Mouse (Mus musculus) hindbrain, postnatal 0 days (tissue): Measurements from ENCODE around the gene Pagr1b. TPM values are rescaled to one million over a fixed set of nuclear protein-coding genes. Genes with fewer than 3 reads are reported as not detected.
A peak's percentile ranks its signal among the peaks of the same experiment; 100 is the strongest.

Experiments
- ATAC-seq: fragments of 200-750 bp; cut with Nextera tagmentation; 2 replicates; pipeline ENCODE4 v1.8.0; 2017; ENCODE audit warnings: mild to moderate bottlenecking, moderate TSS enrichment, moderate library complexity
- DNase-seq: peaks from one replicate; pipeline ENCODE4 v3.0.0-alpha.2; 2015; ENCODE audit warnings: low spot score
- H3K27ac ChIP-seq: fragments of 300-500 bp; sonication (generic); 2 replicates; pipeline ENCODE4 v1.5.1; 2014; ENCODE audit warnings: mild to moderate bottlenecking
- H3K27me3 ChIP-seq: fragments of 300-500 bp; sonication (generic); 2 replicates; pipeline ENCODE4 v1.6.1; 2014; ENCODE audit warnings: low read length, mixed read lengths; ENCODE audit not compliant: insufficient read depth
- H3K36me3 ChIP-seq: fragments of 300-500 bp; sonication (generic); 2 replicates; pipeline ENCODE4 v1.6.1; 2014; ENCODE audit warnings: low read length, mixed read lengths; ENCODE audit not compliant: insufficient read depth
- H3K4me1 ChIP-seq: fragments of 300-500 bp; sonication (generic); 2 replicates; pipeline ENCODE4 v1.6.1; 2014; ENCODE audit warnings: antibody characterized with exemption, low read length, mixed read lengths; ENCODE audit not compliant: insufficient read depth
- H3K4me2 ChIP-seq: fragments of 300-500 bp; sonication (generic); 2 replicates; pipeline ENCODE4 v1.6.1; 2014; ENCODE audit warnings: low read depth, mild to moderate bottlenecking, low read length, moderate library complexity, mixed read lengths
- H3K4me3 ChIP-seq: fragments of 300-500 bp; sonication (generic); 2 replicates; pipeline ENCODE4 v1.5.1; 2014; ENCODE audit warnings: low read length
- H3K9ac ChIP-seq: fragments of 300-500 bp; sonication (generic); replicated peaks from 2 replicates; pipeline ENCODE4 v1.6.1; 2014; ENCODE audit warnings: mild to moderate bottlenecking, low read length, moderate library complexity, mixed read lengths
- H3K9me3 ChIP-seq: fragments of 300-500 bp; sonication (generic); 2 replicates; pipeline ENCODE4 v1.6.1; 2016; ENCODE audit warnings: low read length, mixed read lengths
- CTCF ChIP-seq: IDR thresholded peaks from 2 replicates; pipeline ENCODE4 v1.5.1; 2016; ENCODE audit warnings: antibody characterized with exemption, control low read depth, low read depth
- WGBS: fragments of 180-500 bp; shearing (Covaris S2); extraction: QIAGEN DNeasy Blood & Tissue Kit; methylation state at CpG from one replicate; pipeline ENCODE4 v1.1.7; 2014; 5-methylcytosine and 5-hydroxymethylcytosine counted together
- polyA plus RNA-seq: library from polyadenylated mRNA; unstranded; fragments of >200 nt; fragmentation: Nextera tagmentation; extraction: Ambion mirVana; gene quantifications from 2 replicates; pipeline ENCODE4 v1.2.1, GENCODE M21; 2015
- total RNA-seq: library from RNA; depleted of rRNA; stranded (reverse); fragments of >200 nt; gene quantifications from 2 replicates; pipeline ENCODE4 v1.2.3, GENCODE M21; 2014

The Pagr1b gene
- total and polyA plus RNA-seq, 2 experiments from 2014 or later, result 0.49 to 1.2 TPM

DNA sequence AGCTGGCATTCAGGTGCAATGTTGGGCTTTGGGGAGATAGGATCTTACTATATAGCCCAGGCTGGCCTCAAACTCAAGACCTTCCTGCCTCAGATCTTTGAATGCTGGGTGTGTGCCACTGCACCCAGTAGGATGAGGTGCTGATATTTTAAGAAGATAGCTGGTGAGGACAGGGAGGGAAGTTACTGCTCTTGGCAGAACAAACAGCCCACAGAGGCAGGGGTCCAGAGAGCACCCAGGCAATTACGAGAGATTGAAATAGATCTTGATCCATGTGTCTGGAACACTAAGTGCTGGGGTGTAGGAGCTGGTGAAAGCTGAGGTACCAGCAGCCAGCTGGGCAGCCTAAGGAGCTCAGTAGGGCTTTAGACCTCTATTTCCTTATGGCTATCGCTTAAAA lies 34.7 kb downstream of the Pagr1b start:
- H3K4me2 ChIP-seq, result no peak overlapping the region
- H3K36me3 ChIP-seq, result peaks cover 28% of the 10 kb centered on the region
- H3K27me3 ChIP-seq, result no peaks in the 10 kb centered on the region
- no peak overlapping the region for H3K4me3 ChIP-seq
- peaks cover 7% of the 10 kb centered on the region; the same call in 1 of the 2 replicates for H3K4me1 ChIP-seq
- no peaks in the 10 kb centered on the region for H3K9me3 ChIP-seq
- no peak overlapping the region for H3K9ac ChIP-seq
- H3K27ac ChIP-seq, result no peak overlapping the region
- ATAC-seq, result no peak
- no peak for DNase-seq
- 93% methylated on average over 2 of the region's 2 CpGs for WGBS
- no peak for TF ChIP-seq CTCF

DNA sequence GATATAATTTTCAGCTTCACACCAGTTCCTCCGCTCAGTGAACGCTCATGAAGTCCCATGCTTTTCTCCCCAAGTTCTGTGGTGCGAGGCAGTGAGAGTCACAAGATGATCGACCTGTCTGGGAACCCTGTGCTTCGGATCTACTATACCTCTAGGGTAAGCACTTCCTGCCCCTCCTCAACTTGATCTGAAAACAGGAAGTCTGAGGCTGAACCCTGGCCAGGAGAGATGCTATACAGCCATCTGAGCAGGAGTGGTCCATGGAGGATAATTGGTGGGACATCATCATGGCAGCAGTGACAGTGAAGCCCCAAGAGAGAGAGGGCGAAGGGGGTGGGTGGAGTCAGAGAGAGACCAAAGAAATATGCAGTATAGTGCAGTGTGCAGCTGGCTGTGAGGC lies 37.4 kb downstream of the Pagr1b start:
- 92% methylated on average over 6 of the region's 6 CpGs for whole genome bisulfite sequencing
- no peak for TF ChIP-seq CTCF

GRCm38 (mm10) chr7:126976878-126977459 lies 39.3 kb downstream of the Pagr1b start:
- Histone ChIP-seq H3K4me1 (peaks cover 7% of the 10 kb centered on the region; the same call in 1 of the 2 replicates), H3K4me3 (peak overlapping the region; percentile 79), H3K9me3 (no peaks in the 10 kb centered on the region), H3K27me3 (no peaks in the 10 kb centered on the region), H3K4me2 (peak overlapping the region; percentile 88), H3K36me3 (peaks cover 34% of the 10 kb centered on the region), H3K9ac (peak overlapping the region; percentile 86), H3K27ac (peak overlapping the region; percentile 98)
- TF ChIP-seq CTCF, result no peak
- 28% methylated on average over 14 of the region's 14 CpGs for WGBS
- DNase-seq (no peak), ATAC-seq (no peak)

More for the DNA sequence above, 37.4 kb downstream of the Pagr1b start:
- no peak overlapping the region for H3K4me2 ChIP-seq
- no peak overlapping the region for H3K4me3 ChIP-seq
- H3K27me3 ChIP-seq, result no peaks in the 10 kb centered on the region
- H3K9ac ChIP-seq, result no peak overlapping the region
- peaks cover 7% of the 10 kb centered on the region; the same call in 1 of the 2 replicates for H3K4me1 ChIP-seq
- no peaks in the 10 kb centered on the region for H3K9me3 ChIP-seq
- no peak for DNase-seq
- no peak for ATAC-seq
- no peak overlapping the region for H3K27ac ChIP-seq
- peaks cover 28% of the 10 kb centered on the region for H3K36me3 ChIP-seq

GRCm38 (mm10) chr7:126975950-126976866 lies 40.1 kb downstream of the Pagr1b start, which contains the start of gene Cdiptos:
Gene Cdiptos, minus strand, starts transcription at chr7:126976098.
- peak; percentile 98 for DNase-seq

GRCm38 (mm10) chr7:126975893-126975949 lies 40.6 kb downstream of the Pagr1b start, which contains the start of gene Cdipt:
Gene Cdipt, plus strand, starts transcription at chr7:126975914.
- TF ChIP-seq CTCF, result no peak
- H3K36me3 ChIP-seq, result peaks cover 40% of the 10 kb centered on the region
- peaks cover 7% of the 10 kb centered on the region; the same call in 1 of the 2 replicates for H3K4me1 ChIP-seq
- H3K27ac ChIP-seq, result peak within 1 kb of the TSS; percentile 98
- no peaks in the 10 kb centered on the region for H3K9me3 ChIP-seq
- peak within 1 kb of the TSS; percentile 79 for H3K4me3 ChIP-seq
- ATAC-seq (no peak), DNase-seq (no peak)
- H3K4me2 ChIP-seq, result peak within 1 kb of the TSS; percentile 88
- no peaks in the 10 kb centered on the region for H3K27me3 ChIP-seq
- WGBS, result 0% methylated on average over 1 of the region's 1 CpGs
- peak within 1 kb of the TSS; percentile 86 for H3K9ac ChIP-seq

More at GRCm38 (mm10) chr7:126975950-126976866, 40.1 kb downstream of the Pagr1b start, which contains the start of gene Cdiptos:
- peak within 1 kb of the TSS; percentile 86 for H3K9ac ChIP-seq
- H3K4me3 ChIP-seq, result peak within 1 kb of the TSS; percentile 79
- no peaks in the 10 kb centered on the region for H3K27me3 ChIP-seq
- H3K36me3 ChIP-seq, result peaks cover 35% of the 10 kb centered on the region
- peak within 1 kb of the TSS; percentile 88 for H3K4me2 ChIP-seq
- no peaks in the 10 kb centered on the region for H3K9me3 ChIP-seq
- ATAC-seq, result peak; percentile 95
- H3K4me1 ChIP-seq, result peaks cover 7% of the 10 kb centered on the region; the same call in 1 of the 2 replicates
- peak within 1 kb of the TSS; percentile 98 for H3K27ac ChIP-seq
- 0% methylated on average over 55 of the region's 55 CpGs for WGBS
- peak; percentile 99 for TF ChIP-seq CTCF

GRCm38 (mm10) chr7:126975493-126975892 lies 40.8 kb downstream of the Pagr1b start:
- no peaks in the 10 kb centered on the region for H3K27me3 ChIP-seq
- H3K27ac ChIP-seq, result peak overlapping the region; percentile 98; the same call in 1 of the 2 replicates
- H3K4me3 ChIP-seq, result peak overlapping the region; percentile 79
- no peaks in the 10 kb centered on the region for H3K9me3 ChIP-seq
- DNase-seq, result no peak
- peaks cover 41% of the 10 kb centered on the region for H3K36me3 ChIP-seq
- peaks cover 7% of the 10 kb centered on the region; the same call in 1 of the 2 replicates for H3K4me1 ChIP-seq
- peak overlapping the region; percentile 88 for H3K4me2 ChIP-seq
- no peak overlapping the region for H3K9ac ChIP-seq
- no peak for TF ChIP-seq CTCF
- WGBS, result 10% methylated on average over 8 of the region's 8 CpGs
- ATAC-seq, result no peak; the same call in 1 of the 2 replicates

DNA sequence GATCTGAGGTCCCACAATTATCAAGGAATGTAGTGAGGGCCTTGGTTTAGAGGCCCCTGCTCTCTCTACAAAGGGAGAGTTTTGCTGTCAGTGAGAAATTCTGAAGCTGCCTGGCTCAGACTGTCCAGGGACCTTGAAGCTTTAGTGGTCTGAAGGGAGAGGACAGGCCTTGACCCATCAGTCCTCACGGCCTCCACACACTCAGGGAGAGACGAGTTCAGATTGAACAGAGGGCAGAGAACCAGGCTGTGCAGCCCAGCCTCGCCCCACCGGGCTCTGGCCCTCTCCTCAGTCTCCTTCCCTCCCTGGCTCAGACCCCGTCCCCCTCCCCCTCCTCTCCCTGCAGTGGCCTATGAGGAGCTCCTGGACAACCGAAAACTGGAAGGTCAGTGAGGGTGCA lies 48.9 kb downstream of the Pagr1b start:
- Histone ChIP-seq H3K4me2 (no peak overlapping the region), H3K36me3 (peaks cover 36% of the 10 kb centered on the region), H3K4me3 (no peak overlapping the region), H3K9me3 (no peaks in the 10 kb centered on the region), H3K4me1 (no peaks in the 10 kb centered on the region), H3K27ac (no peak overlapping the region), H3K27me3 (no peaks in the 10 kb centered on the region), H3K9ac (no peak overlapping the region)
- ATAC-seq, result no peak
- no peak for DNase-seq
- 74% methylated on average over 6 of the region's 6 CpGs for WGBS
- no peak for TF ChIP-seq CTCF
